Mouse (Mus musculus): ENCODE results near the gene Map2k6.

DNA sequence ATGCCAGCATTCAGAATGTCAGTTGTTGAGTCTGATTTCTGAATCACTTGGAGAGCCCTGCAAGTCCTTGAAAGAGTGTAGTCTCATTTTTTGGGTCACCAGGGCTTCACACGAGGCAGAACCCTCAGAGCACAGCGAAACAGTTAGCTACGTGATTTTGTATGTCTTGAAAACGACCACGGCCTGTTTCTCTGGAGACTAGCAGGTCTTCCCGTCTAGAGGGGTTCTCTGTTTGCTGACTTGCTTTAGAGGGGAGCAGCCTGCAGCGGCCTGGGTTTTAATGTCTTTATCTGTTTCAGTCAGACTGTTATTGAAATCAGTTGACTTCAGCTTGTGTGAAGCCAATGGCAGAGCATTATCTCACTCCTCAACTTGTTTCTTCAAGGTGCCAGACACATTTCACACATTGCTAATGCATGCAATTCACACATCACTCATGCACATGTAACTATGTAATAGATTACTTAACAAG, 58.6 kb downstream of the Map2k6 start:
- no peak for TF ChIP-seq POLR2A (IDR thresholded peaks at IDR 0.05; ENCODE audit: extremely low read depth, insufficient read depth, low read length)
- TF ChIP-seq CTCF (IDR thresholded peaks at IDR 0.05; ENCODE audit: extremely low read depth, insufficient read depth, low read length): no peak
